Mouse (Mus musculus) myocyte (in vitro differentiated cells): Measurements from ENCODE around the gene Jun.

ENCODE experiments used
- E2F4 ChIP-seq: IDR thresholded peaks from one replicate; pipeline ENCODE4 v1.6.1; 2011; ENCODE audit warnings: mild to moderate bottlenecking, control low read depth, moderate library complexity; ENCODE audit not compliant: insufficient read depth
- POLR2A ChIP-seq: IDR thresholded peaks from one replicate; pipeline ENCODE4 v1.6.1; 2011; ENCODE audit warnings: low read depth, mild to moderate bottlenecking, control low read depth, moderate library complexity; ENCODE audit not compliant: insufficient read length
- POLR2AphosphoS2 ChIP-seq: IDR thresholded peaks from one replicate; pipeline ENCODE4 v1.6.1; 2011; ENCODE audit warnings: low read depth, control low read depth; ENCODE audit not compliant: insufficient read length
- SRF ChIP-seq: IDR thresholded peaks from one replicate; pipeline ENCODE4 v1.6.1; 2011; ENCODE audit warnings: low read depth; ENCODE audit not compliant: control insufficient read depth, insufficient read length
- TCF12 ChIP-seq: IDR thresholded peaks from one replicate; pipeline ENCODE4 v1.6.1; 2011; ENCODE audit warnings: mild to moderate bottlenecking, control low read depth; ENCODE audit not compliant: poor library complexity, insufficient read depth, severe bottlenecking
- USF1 ChIP-seq: IDR thresholded peaks from one replicate; pipeline ENCODE4 v1.6.1; 2011; ENCODE audit warnings: low read depth, mild to moderate bottlenecking, control low read depth, moderate library complexity

DNA sequence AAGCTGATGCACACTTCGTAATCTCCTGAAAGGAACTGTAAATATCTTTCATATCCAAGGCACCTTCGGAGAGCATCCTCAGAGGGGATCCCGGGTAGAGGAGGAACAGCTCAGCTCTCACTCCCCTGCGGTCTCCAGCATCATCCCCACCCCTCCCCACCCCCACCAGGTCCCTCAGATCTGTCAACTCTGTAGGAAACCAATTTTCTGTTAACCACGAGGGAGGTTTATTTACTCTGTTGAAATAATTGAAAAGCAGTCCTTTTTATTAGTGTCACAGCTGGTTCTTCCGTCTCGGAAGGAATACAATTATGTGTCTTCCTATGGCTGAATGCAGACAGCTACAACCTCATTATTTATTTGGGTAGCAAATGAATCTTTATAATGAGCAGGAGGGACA lies 33.8 kb downstream of the Jun start:
- TF ChIP-seq E2F4 (no peak), POLR2AphosphoS2 (no peak), POLR2A (no peak), USF1 (no peak), SRF (no peak), TCF12 (no peak)
